Mouse (Mus musculus) stomach, postnatal 0 days (tissue): ENCODE measurements at regions not wholly inside any gene's neighbourhood (a gene's known extent, or its start where the extent isn't known, plus 50 kb on each side); places are given as distances from the start of the nearest gene placed in this dataset.

ENCODE experiments used
- CTCF ChIP-seq: IDR thresholded peaks from 2 replicates; pipeline ENCODE4 v1.5.1; 2016; ENCODE audit warnings: antibody characterized with exemption, low read depth, mild to moderate bottlenecking, moderate library complexity
- EP300 ChIP-seq: optimal IDR thresholded peaks from 2 replicates; pipeline ENCODE3; 2016; ENCODE audit warnings: antibody characterized with exemption

- TF ChIP-seq CTCF (no peak), EP300 (no peak)
These were observed 231.1 kb upstream of the Ptbp2 start for GRCm38 (mm10) chr3:120015376-120015775.
